Mouse (Mus musculus): ENCODE measurements around the gene Mxi1. TPM values are rescaled to one million over a fixed set of nuclear protein-coding genes. Genes with fewer than 3 reads are reported as not detected.

The Mxi1 gene
- total RNA-seq, 2 experiments from 2014 or later = 61.0 to 67.0 TPM

GRCm38 (mm10) chr19:53299156-53299828, 11.0 kb upstream of the Mxi1 start:
- no peak for DNase-seq (ENCODE audit: low spot score in 2 of 2)

- no peak for DNase-seq (ENCODE audit: low spot score in 2 of 2)
These were observed 10.5 kb upstream of the Mxi1 start for GRCm38 (mm10) chr19:53299829-53300181.

GRCm38 (mm10) chr19:53303382-53303781, 6.9 kb upstream of the Mxi1 start:
- no peak for DNase-seq (ENCODE audit: low spot score in 2 of 2)

- no peak for DNase-seq (ENCODE audit: low spot score in 2 of 2)
These were observed 4.7 kb upstream of the Mxi1 start for GRCm38 (mm10) chr19:53305621-53306020.

- DNase-seq (ENCODE audit: low spot score in 2 of 2) = no peak
These were observed 3.6 kb upstream of the Mxi1 start for GRCm38 (mm10) chr19:53306706-53307105.

- DNase-seq (ENCODE audit: low spot score in 2 of 2) = no peak
These were observed 3.1 kb upstream of the Mxi1 start for GRCm38 (mm10) chr19:53307219-53307618.

- DNase-seq (ENCODE audit: low spot score in 2 of 2) = no peak
These were observed 687 bp upstream of the Mxi1 start for GRCm38 (mm10) chr19:53309631-53310030.

GRCm38 (mm10) chr19:53310771-53311523, 629 bp downstream of the Mxi1 start:
- DNase-seq (ENCODE audit: low spot score in 2 of 2) = peak; percentile 48

- peak in 1 of 2 experiments; percentile 26 for DNase-seq (ENCODE audit: low spot score in 2 of 2)
These were observed 1.4 kb downstream of the Mxi1 start for GRCm38 (mm10) chr19:53311524-53312335.

- DNase-seq (ENCODE audit: low spot score in 2 of 2) = peak; percentile 68 to 73
These were observed 2.1 kb downstream of the Mxi1 start for GRCm38 (mm10) chr19:53312336-53312871.

GRCm38 (mm10) chr19:53312951-53313683, 2.8 kb downstream of the Mxi1 start:
- DNase-seq (ENCODE audit: low spot score in 2 of 2) = peak; percentile 82

- DNase-seq (ENCODE audit: low spot score in 2 of 2) = peak; percentile 99 to 100
These were observed 3.5 kb downstream of the Mxi1 start for GRCm38 (mm10) chr19:53313684-53314443.

- DNase-seq (ENCODE audit: low spot score in 2 of 2) = no peak
These were observed 4.4 kb downstream of the Mxi1 start for GRCm38 (mm10) chr19:53314530-53315208.

- no peak for DNase-seq (ENCODE audit: low spot score in 2 of 2)
These were observed 4.9 kb downstream of the Mxi1 start for GRCm38 (mm10) chr19:53315209-53315654.

- no peak for DNase-seq (ENCODE audit: low spot score in 2 of 2)
These were observed 5.8 kb downstream of the Mxi1 start for GRCm38 (mm10) chr19:53316105-53316504.

- no peak for DNase-seq (ENCODE audit: low spot score in 2 of 2)
These were observed 6.6 kb downstream of the Mxi1 start for GRCm38 (mm10) chr19:53316963-53317362.

- no peak for DNase-seq (ENCODE audit: low spot score in 2 of 2)
These were observed 8.1 kb downstream of the Mxi1 start for GRCm38 (mm10) chr19:53318143-53319132.
